Comparison of ENCODE assay signal across 24 mouse cellular contexts in the genomic region with DNA sequence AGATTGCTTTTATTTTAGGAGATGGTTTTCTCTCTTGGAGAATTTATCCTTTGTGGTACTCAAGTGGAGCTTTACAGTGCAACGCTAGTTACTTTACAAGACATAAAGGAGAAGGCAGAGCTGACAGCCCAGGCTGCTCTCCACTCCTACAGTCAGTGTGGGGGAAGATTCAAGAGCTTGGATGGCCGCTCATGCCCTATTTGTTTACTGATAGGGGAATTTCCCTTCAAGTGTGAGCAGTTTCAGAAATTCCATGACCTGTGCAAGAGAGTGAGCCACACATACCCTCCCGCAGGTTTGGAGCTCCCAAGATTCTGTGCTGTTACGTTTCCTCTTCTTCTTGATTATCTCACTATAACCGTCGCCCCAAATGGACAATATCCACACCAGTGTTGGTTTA. TPM values are rescaled to one million over a fixed set of nuclear protein-coding genes. Genes with fewer than 3 reads are reported as not detected.
DNase-seq lines count a peak whose midpoint lies in the region; ATAC-seq and TF ChIP-seq lines count a peak whose summit lies in the region.
"Had no signal": no experiment of that assay in that cellular context is flagged by ENCODE, and none has a peak within 500 bp of the region (broad histone marks: within the 10 kb centered on the region; RNA-seq: fewer than 3 reads in every experiment).

No protein-coding gene starts in this region.

- no peak for TF ChIP-seq CTCF in CH12.LX (conservative IDR thresholded peaks at IDR 0.05 in 1 of 2, IDR thresholded peaks at IDR 0.05 in 1 of 2; ENCODE audit: low read depth in 2 of 2, low read length in 2 of 2)
- TF ChIP-seq CTCF in cerebellum, adult 2 months (IDR thresholded peaks at IDR 0.05; ENCODE audit: borderline replicate concordance, insufficient read depth, low read depth, low read length): no peak

- in situ Hi-C loops in CH12.LX (cut with MboI; ENCODE audit: low pct_ligation_motif_present, low pct_unique_long_range_greater_than_20kb, low sequenced_read_pairs): no loop called here

- H3K4me1 ChIP-seq in CH12.LX (ENCODE audit: control insufficient read depth in 1 of 2, insufficient read depth in 2 of 2): peaks cover 8 to 24% of the 10 kb centered on the region in 2 experiments
- no peaks in the 10 kb centered on the region for H3K4me1 ChIP-seq in cerebellum, adult 2 months (ENCODE audit: control insufficient read depth, insufficient read depth, low read length)
- no peaks in the 10 kb centered on the region for H3K4me1 ChIP-seq in midbrain, embryonic 15.5 days
- H3K4me1 ChIP-seq: embryonic facial prominence, embryonic 13.5 days; embryonic facial prominence, embryonic 15.5 days; forebrain, embryonic 10.5 days; forebrain, embryonic 12.5 days had no signal

- no peaks in the 10 kb centered on the region for H3K27me3 ChIP-seq in CH12.LX (replicated peaks)
- no peaks in the 10 kb centered on the region; the same call in 1 of the 2 replicates for H3K27me3 ChIP-seq in cerebellum, adult 2 months (ENCODE audit: control insufficient read depth, insufficient read depth, low read length)
- no peaks in the 10 kb centered on the region for H3K27me3 ChIP-seq in midbrain, embryonic 15.5 days (replicated peaks)
- H3K27me3 ChIP-seq: embryonic facial prominence, embryonic 13.5 days; embryonic facial prominence, embryonic 15.5 days; forebrain, embryonic 12.5 days had no signal

- 79% methylated on average over 6 of the region's 6 CpGs for WGBS in cerebellum, adult 2 months
- WGBS in midbrain, embryonic 15.5 days: 86% methylated on average over 6 of the region's 6 CpGs

- no peak for TF ChIP-seq RAD21 in CH12.LX (IDR thresholded peaks at IDR 0.05; ENCODE audit: low read depth, low read length)

- dilution Hi-C loops in CH12.LX (cut with MboI; ENCODE audit: extremely low pct_ligation_motif_present, extremely low pct_unique_long_range_greater_than_20kb, low sequenced_read_pairs): no loop called here

- ATAC-seq in inflammation-experienced regulatory T-cells, adult 6 months: peak; percentile 52
- ATAC-seq in midbrain, embryonic 15.5 days (replicated peaks): no peak
- ATAC-seq: forebrain, embryonic 14.5 days; forebrain, embryonic 16.5 days had no signal

- no peak overlapping the region for H3K27ac ChIP-seq in CH12.LX (ENCODE audit: insufficient read depth, low read depth)
- no peak overlapping the region for H3K27ac ChIP-seq in cerebellum, adult 2 months (ENCODE audit: insufficient read depth, low read length)
- H3K27ac ChIP-seq in midbrain, embryonic 15.5 days: no peak overlapping the region
- H3K27ac ChIP-seq: embryonic facial prominence, embryonic 13.5 days; embryonic facial prominence, embryonic 15.5 days; forebrain, embryonic 10.5 days; forebrain, embryonic 12.5 days had no signal

- H3K9ac ChIP-seq in CH12.LX (ENCODE audit: insufficient read depth, low read depth): no peak overlapping the region
- no peak overlapping the region for H3K9ac ChIP-seq in midbrain, embryonic 15.5 days
- H3K9ac ChIP-seq: embryonic facial prominence, embryonic 13.5 days; embryonic facial prominence, embryonic 15.5 days; forebrain, embryonic 12.5 days had no signal

- DNase-seq in heart, adult 11 months: peak; percentile 30
- DNase-seq in heart, postnatal 25 days (ENCODE audit: low spot score): no peak
- DNase-seq in CD4-positive, CD25-positive, alpha-beta regulatory T cell, adult 2 months (ENCODE audit: low read depth, low spot score): peak; percentile 16
- peak; percentile 63 for DNase-seq in CH12.LX (ENCODE audit: extremely low read depth)
- no peak for DNase-seq in cerebellum, adult 2 months
- no peak for DNase-seq in testis, postnatal 14 days (ENCODE audit: low spot score)
- DNase-seq: adrenal gland, adult 2 months; adrenal gland, postnatal 10 days; adrenal gland, postnatal 25 days; cerebellum, adult 11-12 months; cerebellum, adult 8-10 months; cerebellum, adult 9-11 months; cerebellum, postnatal 14 days; cerebellum, postnatal 36 days; embryo, embryonic 11 days had no signal

- H3K36me3 ChIP-seq in CH12.LX (replicated peaks in 1 of 2; ENCODE audit: control insufficient read depth in 1 of 2, insufficient read depth in 1 of 2, low read length in 1 of 2): no peaks in the 10 kb centered on the region
- no peaks in the 10 kb centered on the region for H3K36me3 ChIP-seq in midbrain, embryonic 15.5 days (replicated peaks)
- H3K36me3 ChIP-seq: embryonic facial prominence, embryonic 13.5 days; embryonic facial prominence, embryonic 15.5 days; forebrain, embryonic 10.5 days; forebrain, embryonic 12.5 days had no signal

- H3K4me3 ChIP-seq in CH12.LX (replicated peaks in 1 of 3; ENCODE audit: low read depth in 2 of 3, low read length in 2 of 3, poor library complexity in 1 of 3): no peak overlapping the region
- H3K4me3 ChIP-seq in cerebellum, adult 2 months (replicated peaks; ENCODE audit: insufficient read depth, low read depth, low read length): no peak overlapping the region
- H3K4me3 ChIP-seq in midbrain, embryonic 15.5 days: no peak overlapping the region
- H3K4me3 ChIP-seq: embryonic facial prominence, embryonic 13.5 days; embryonic facial prominence, embryonic 15.5 days; erythroblast, embryonic 14.5 days; forebrain, embryonic 10.5 days; forebrain, embryonic 12.5 days had no signal

- TF ChIP-seq POLR2A in CH12.LX (IDR thresholded peaks at IDR 0.05; ENCODE audit: low read depth, low read length): no peak
- TF ChIP-seq POLR2A in cerebellum, adult 2 months (IDR thresholded peaks at IDR 0.05; ENCODE audit: borderline replicate concordance, insufficient read depth, low read length): no peak

- no peaks in the 10 kb centered on the region for H3K79me2 ChIP-seq in CH12.LX (replicated peaks; ENCODE audit: control insufficient read depth, extremely low read depth, insufficient read depth, poor library complexity, severe bottlenecking)

- H3K9me3 ChIP-seq in CH12.LX (replicated peaks; ENCODE audit: low read length): peaks cover 3% of the 10 kb centered on the region
- no peaks in the 10 kb centered on the region for H3K9me3 ChIP-seq in midbrain, embryonic 15.5 days
- H3K9me3 ChIP-seq: embryonic facial prominence, embryonic 13.5 days; embryonic facial prominence, embryonic 15.5 days; forebrain, embryonic 10.5 days; forebrain, embryonic 12.5 days had no signal

- intact Hi-C loops in heart, postnatal 25 days (cut with DNase I): no loop called here

- H3K4me2 ChIP-seq in CH12.LX (ENCODE audit: insufficient read depth, low read depth, poor library complexity, severe bottlenecking): peak overlapping the region; percentile 26; the same call in 1 of the 2 replicates
- H3K4me2 ChIP-seq in midbrain, embryonic 15.5 days: no peak overlapping the region
- H3K4me2 ChIP-seq: embryonic facial prominence, embryonic 13.5 days; embryonic facial prominence, embryonic 15.5 days; forebrain, embryonic 12.5 days had no signal

- TF ChIP-seq EP300 in CH12.LX (IDR thresholded peaks at IDR 0.05; ENCODE audit: low read length): peak; percentile 76

TF ChIP-seq in CH12.LX, 34 proteins besides CTCF, POLR2A, EP300 and RAD21 (continues in another document):
- TF ChIP-seq RCOR1 (conservative IDR thresholded peaks at IDR 0.05; ENCODE audit: low read depth, low read length) (0 out of 2 replicates have a peak, but pooled peaks have one; percentile 41), ZC3H11A (IDR thresholded peaks at IDR 0.05; ENCODE audit: low read depth, low read length) (no peak), ETS1 (conservative IDR thresholded peaks at IDR 0.05; ENCODE audit: low read depth, low read length) (peak; percentile 83), MXI1 (IDR thresholded peaks at IDR 0.05; ENCODE audit: low read depth, low read length) (no peak), MAX (IDR thresholded peaks at IDR 0.05; ENCODE audit: low read length) (0 out of 2 replicates have a peak, but pooled peaks have one; percentile 26), BHLHE40 (IDR thresholded peaks at IDR 0.05; ENCODE audit: low read depth, low read length) (peak; percentile 83), USF2 (conservative IDR thresholded peaks at IDR 0.05; ENCODE audit: low read depth, low read length) (no peak), MYC (IDR thresholded peaks at IDR 0.05; ENCODE audit: low read depth, low read length) (peak; percentile 45; the same call in 1 of the 2 replicates), PAX5 (IDR thresholded peaks at IDR 0.05; ENCODE audit: low read length) (no peak), JUND (conservative IDR thresholded peaks at IDR 0.05; ENCODE audit: low read depth, low read length) (peak; percentile 34; the same call in 1 of the 2 replicates), IRF4 (IDR thresholded peaks at IDR 0.05; ENCODE audit: low read depth, low read length) (peak; percentile 62), JUN (IDR thresholded peaks at IDR 0.05; ENCODE audit: insufficient read depth, low read depth, low read length) (peak; percentile 30; the same call in 1 of the 2 replicates), SIN3A (IDR thresholded peaks at IDR 0.05; ENCODE audit: low read length) (no peak), NELFE (IDR thresholded peaks at IDR 0.05; ENCODE audit: low read depth, low read length) (no peak)

RNA-seq across cellular contexts. Expression of gene Kras, which starts 17.7 kb away (rescaled TPM):
- 10 to 100 TPM; 30.4 to 34.0 TPM for total RNA-seq in heart, postnatal 25 days (2021)
- total RNA-seq in CH12.LX (2012; rRNA removed): 5.9 and 7.6 TPM in 2 replicates
- total RNA-seq in CH12.LX (2014; rRNA removed): 18.8 and 22.3 TPM in 2 replicates
- 32.8 and 44.6 TPM in 2 replicates for polyA plus RNA-seq in CH12.LX (2012; ENCODE audit: insufficient read length, low read depth)
- 10 to 100 TPM; 23.3 to 49.5 (median 37.0) TPM for polyA plus RNA-seq in inflammation-experienced regulatory T-cells, adult 6 months (2017; shearing (Covaris generic))
- 38.6 and 40.8 TPM in 2 replicates for polyA plus RNA-seq in cerebellum, adult 2 months (2012; rRNA removed)
- 88.8 and 90.1 TPM in 2 replicates for polyA plus RNA-seq in midbrain, embryonic 15.5 days (2015; fragmentation: Nextera tagmentation; extraction: Ambion mirVana)

RNA-seq across cellular contexts. Expression of gene Etfrf1, which starts 56.8 kb away (rescaled TPM):
- total RNA-seq in heart, postnatal 25 days (2021): 100 to 1,000 TPM; 100 to 112 TPM
- total RNA-seq in CH12.LX (2012; rRNA removed) (10.8 and 11.6 TPM in 2 replicates), CH12.LX (2014; rRNA removed) (29.9 and 35.7 TPM in 2 replicates)
- 20.2 and 21.9 TPM in 2 replicates for polyA plus RNA-seq in CH12.LX (2012; ENCODE audit: insufficient read length, low read depth)
- polyA plus RNA-seq in inflammation-experienced regulatory T-cells, adult 6 months (2017; shearing (Covaris generic)): 10 to 100 TPM; 20.2 to 22.7 (median 22.6) TPM
- 33.9 and 37.1 TPM in 2 replicates for polyA plus RNA-seq in cerebellum, adult 2 months (2012; rRNA removed)
- polyA plus RNA-seq in midbrain, embryonic 15.5 days (2015; fragmentation: Nextera tagmentation; extraction: Ambion mirVana): 24.2 and 26.4 TPM in 2 replicates

RNA-seq across cellular contexts. Expression of gene Casc1, which starts 56.9 kb away (rescaled TPM):
- total RNA-seq in heart, postnatal 25 days (2021): 1 to 10 TPM in 1 of 2 experiments, under 1 TPM in 1; 0.91 to 1.0 TPM
- total RNA-seq in CH12.LX (2012; rRNA removed) (0.21 and 0.25 TPM in 2 replicates), CH12.LX (2014; rRNA removed) (0.21 and 0.30 TPM in 2 replicates)
- 0.33 and 0.41 TPM in 2 replicates for polyA plus RNA-seq in CH12.LX (2012; ENCODE audit: insufficient read length, low read depth)
- polyA plus RNA-seq in inflammation-experienced regulatory T-cells, adult 6 months (2017; shearing (Covaris generic)): 1 to 10 TPM in 1 of 3 experiments, under 1 TPM in 2; 0.47 to 1.3 (median 0.55) TPM
- polyA plus RNA-seq in cerebellum, adult 2 months (2012; rRNA removed): 1.3 and 1.4 TPM in 2 replicates
- polyA plus RNA-seq in midbrain, embryonic 15.5 days (2015; fragmentation: Nextera tagmentation; extraction: Ambion mirVana): 0.90 and 1.1 TPM in 2 replicates
- polyA plus RNA-seq: erythroblast, embryonic 14.5 days had no signal

Comparison
In these comparisons a context has a peak if more than half of its experiments do, and no peak if none do; other contexts are left out.
1. DNase-seq: peak in heart, adult 11 months (single experiment), CD4-positive, CD25-positive, alpha-beta regulatory T cell, adult 2 months (single experiment) and CH12.LX (single experiment); none in heart, postnatal 25 days (single experiment), cerebellum, adult 2 months (0 of 2) and testis, postnatal 14 days (single experiment).